Comparison of ENCODE assay signal across 8 mouse cellular contexts in the genomic region with DNA sequence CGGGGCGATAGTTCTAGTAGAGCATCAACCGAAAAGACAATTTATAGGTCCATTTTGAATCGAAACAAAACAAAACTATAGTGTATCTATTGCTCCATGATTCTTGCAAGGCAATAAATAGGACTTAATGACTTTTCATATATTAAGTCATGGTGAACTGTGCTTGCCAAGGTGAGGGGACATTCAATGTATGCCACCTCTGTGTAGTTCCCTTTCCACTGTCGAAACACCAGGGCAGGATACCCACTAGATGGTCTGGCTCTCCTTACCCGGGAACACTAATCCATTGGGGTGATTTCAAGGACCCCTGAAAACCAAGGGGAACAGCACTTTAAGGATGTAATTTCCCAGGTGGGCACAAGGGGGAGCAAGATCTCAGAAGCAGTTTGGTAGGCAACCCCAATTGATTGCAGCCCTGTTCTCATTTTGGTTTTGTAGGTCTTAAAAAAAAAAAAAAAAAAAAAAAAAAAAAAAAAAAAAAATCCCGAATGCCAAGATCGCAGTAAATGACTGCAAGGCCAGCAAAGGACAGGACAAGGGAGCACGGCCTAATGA.
DNase-seq lines count a peak whose midpoint lies in the region; ATAC-seq and TF ChIP-seq lines count a peak whose summit lies in the region.

No protein-coding gene starts in this region.

- peak; percentile 44 for DNase-seq in liver, adult 2 months (ENCODE audit: extremely low read depth, low read depth, low spot score)
- DNase-seq in liver, embryonic 11.5 days (ENCODE audit: low spot score) = no peak
- peak; percentile 9 for DNase-seq in WW6 (ENCODE audit: low read depth, low spot score)
- peak; percentile 41 to 59 for DNase-seq in cerebellum, adult 18-20 months
- DNase-seq in left cerebral cortex, postnatal 36 days (ENCODE audit: low spot score in 2 of 2) = peak; percentile 11 to 28
- peak; percentile 28 for DNase-seq in retina, postnatal 7 days (ENCODE audit: low read depth, low spot score)
- no peak for DNase-seq in c-Kit-positive CD71-positive TER-119-positive erythroid progenitor cells, embryonic 14.5 days (ENCODE audit: low spot score)

- no peak overlapping the region for H3K4me2 ChIP-seq in liver, embryonic 11.5 days

- TF ChIP-seq POLR2A in liver, adult 2 months (IDR thresholded peaks at IDR 0.05; ENCODE audit: extremely low read depth, insufficient read depth, low read length) = no peak

- peak; percentile 52 for TF ChIP-seq CTCF in liver, adult 2 months (IDR thresholded peaks at IDR 0.05; ENCODE audit: low read depth, low read length)

- H3K4me3 ChIP-seq in liver, adult 2 months (ENCODE audit: insufficient read depth, low read depth, low read length) = no peak overlapping the region
- no peak overlapping the region for H3K4me3 ChIP-seq in liver, embryonic 11.5 days (ENCODE audit: low read depth, low read length)

- intact Hi-C loops in left cerebral cortex, postnatal 36 days (cut with DNase I) = loop anchor here (5.0 kb wide), 3 partner anchors 676 to 931 kb away; no protein-coding TSS in a partner anchor

- no peak overlapping the region for H3K27ac ChIP-seq in liver, adult 2 months (replicated peaks; ENCODE audit: insufficient read depth, low read depth, low read length)
- no peak overlapping the region for H3K27ac ChIP-seq in liver, embryonic 11.5 days (ENCODE audit: low read depth, low read length)

- H3K36me3 ChIP-seq in liver, adult 2 months (ENCODE audit: control insufficient read depth, insufficient read depth, low read length) = no peaks in the 10 kb centered on the region
- H3K36me3 ChIP-seq in liver, embryonic 11.5 days (ENCODE audit: control insufficient read depth, insufficient read depth, low read length) = no peaks in the 10 kb centered on the region

- H3K27me3 ChIP-seq in liver, adult 2 months (ENCODE audit: control insufficient read depth, insufficient read depth, low read length) = no peaks in the 10 kb centered on the region
- no peaks in the 10 kb centered on the region for H3K27me3 ChIP-seq in liver, embryonic 11.5 days (replicated peaks; ENCODE audit: control insufficient read depth, insufficient read depth, low read length)

- ATAC-seq in liver, embryonic 11.5 days (replicated peaks; ENCODE audit: low FRiP score) = no peak
- ATAC-seq in frontal cortex, adult (ENCODE audit: low TSS enrichment) = peak; percentile 55; the same call in 1 of the 2 replicates

- H3K4me1 ChIP-seq in liver, adult 2 months (ENCODE audit: control insufficient read depth, insufficient read depth, low read length) = no peaks in the 10 kb centered on the region
- H3K4me1 ChIP-seq in liver, embryonic 11.5 days (replicated peaks; ENCODE audit: control insufficient read depth, insufficient read depth, low read length) = no peaks in the 10 kb centered on the region

- H3K79me2 ChIP-seq in liver, adult 2 months (ENCODE audit: control insufficient read depth, insufficient read depth, low read length) = no peaks in the 10 kb centered on the region

- H3K9ac ChIP-seq in liver, adult 2 months (ENCODE audit: low read depth, low read length) = no peak overlapping the region
- no peak overlapping the region for H3K9ac ChIP-seq in liver, embryonic 11.5 days (ENCODE audit: low read depth, low read length)

- no peaks in the 10 kb centered on the region for H3K9me3 ChIP-seq in liver, embryonic 11.5 days (ENCODE audit: control insufficient read depth, low read length)

- WGBS in liver, adult 2 months = 55% methylated on average over 9 of the region's 9 CpGs
- 59% methylated on average over 9 of the region's 9 CpGs for WGBS in liver, embryonic 11.5 days

Comparison
In these comparisons a context has a peak if more than half of its experiments do, and no peak if none do; other contexts are left out.
1. DNase-seq: peak in liver, adult 2 months (single experiment), WW6 (single experiment), cerebellum, adult 18-20 months (2 of 2), left cerebral cortex, postnatal 36 days (2 of 2) and retina, postnatal 7 days (single experiment); none in liver, embryonic 11.5 days (single experiment) and c-Kit-positive CD71-positive TER-119-positive erythroid progenitor cells, embryonic 14.5 days (single experiment).